Mouse (Mus musculus): Measurements from ENCODE around the gene Mapkap1. TPM values are rescaled to one million over a fixed set of nuclear protein-coding genes. Genes with fewer than 3 reads are reported as not detected.

Gene Mapkap1
- polyA plus RNA-seq, 1 experiment from 2014 or later = 90.9 TPM

DNA sequence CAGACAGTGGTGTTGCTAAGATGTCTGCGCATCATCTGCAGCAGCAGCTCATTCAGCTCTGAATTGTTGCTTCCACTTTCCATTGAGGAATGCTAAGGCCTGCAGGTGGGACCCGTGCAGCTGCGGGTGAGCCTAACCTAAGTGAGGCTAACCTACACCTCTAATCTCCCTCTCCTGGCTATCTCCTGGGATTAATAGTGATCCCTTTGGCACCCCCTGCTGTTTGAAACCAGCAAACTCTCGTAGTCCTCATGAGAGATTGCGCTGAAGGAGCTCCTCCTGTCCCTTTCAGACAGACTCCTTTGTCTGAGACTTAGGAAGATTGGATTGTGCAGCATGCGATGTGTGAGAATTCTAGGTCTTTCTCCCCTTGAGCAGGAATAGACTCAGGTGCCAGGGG is 113.0 kb downstream of the Mapkap1 start:
- DNase-seq (ENCODE audit: low spot score) = peak; percentile 50
- Histone ChIP-seq H3K27ac (replicated peaks) (no peak overlapping the region), H3K4me1 (no peaks in the 10 kb centered on the region), H3K27me3 (replicated peaks; ENCODE audit: low read depth, poor library complexity, severe bottlenecking) (no peaks in the 10 kb centered on the region), H3K4me3 (no peak overlapping the region), H3K9me3 (no peaks in the 10 kb centered on the region), H3K36me3 (replicated peaks) (0 out of 2 replicates have a peak, but pooled peaks cover 2% of the 10 kb centered on the region)
- WGBS = 42% methylated on average over 6 of the region's 6 CpGs

- 88% methylated on average over 3 of the region's 3 CpGs for WGBS
- 0 out of 2 replicates have a peak, but pooled peaks cover 2% of the 10 kb centered on the region for H3K36me3 ChIP-seq (replicated peaks)
- no peaks in the 10 kb centered on the region for H3K27me3 ChIP-seq (replicated peaks; ENCODE audit: low read depth, poor library complexity, severe bottlenecking)
- DNase-seq (ENCODE audit: low spot score) = no peak
- H3K4me3 ChIP-seq = no peak overlapping the region
- H3K4me1 ChIP-seq = peaks cover under 1% of the 10 kb centered on the region
- H3K27ac ChIP-seq (replicated peaks) = no peak overlapping the region
- no peaks in the 10 kb centered on the region for H3K9me3 ChIP-seq
Measured at GRCm38 (mm10) chr2:34521384-34521783, 114.8 kb downstream of the Mapkap1 start.

- no peaks in the 10 kb centered on the region for H3K27me3 ChIP-seq (replicated peaks; ENCODE audit: low read depth, poor library complexity, severe bottlenecking)
- DNase-seq (ENCODE audit: low spot score) = peak; percentile 21
- no peak overlapping the region for H3K4me3 ChIP-seq
- no peak overlapping the region for H3K27ac ChIP-seq (replicated peaks)
- 64% methylated on average over 15 of the region's 15 CpGs for WGBS
- H3K36me3 ChIP-seq (replicated peaks) = peaks cover 9% of the 10 kb centered on the region
- no peaks in the 10 kb centered on the region for H3K9me3 ChIP-seq
- H3K4me1 ChIP-seq = peaks cover 18% of the 10 kb centered on the region
Measured at GRCm38 (mm10) chr2:34526527-34527371, 120.2 kb downstream of the Mapkap1 start.

DNA sequence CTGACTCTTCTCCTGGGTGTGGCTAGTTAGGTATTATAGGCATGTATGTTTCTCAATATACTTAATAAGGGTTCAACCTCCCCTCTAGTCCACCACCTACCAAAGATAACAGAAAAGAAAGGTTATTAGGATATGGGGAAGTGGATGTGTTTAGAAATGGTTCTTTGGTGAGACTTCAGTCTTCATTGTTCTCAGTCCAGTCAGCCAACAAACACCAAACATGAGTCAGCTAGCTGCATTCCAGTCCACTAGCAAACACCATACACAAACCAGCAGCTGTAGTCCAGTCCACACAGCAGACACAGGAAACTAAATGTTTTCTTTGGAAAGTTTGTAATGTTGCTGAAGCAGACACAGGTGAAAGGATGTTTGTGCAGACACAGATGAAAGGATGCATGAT is 121.9 kb downstream of the Mapkap1 start:
- DNase-seq (ENCODE audit: low spot score) = no peak
- H3K36me3 ChIP-seq (replicated peaks) = peaks cover 9% of the 10 kb centered on the region
- no peaks in the 10 kb centered on the region for H3K27me3 ChIP-seq (replicated peaks; ENCODE audit: low read depth, poor library complexity, severe bottlenecking)
- no peak overlapping the region for H3K4me3 ChIP-seq
- H3K4me1 ChIP-seq = peaks cover 24% of the 10 kb centered on the region
- no peaks in the 10 kb centered on the region for H3K9me3 ChIP-seq
- H3K27ac ChIP-seq (replicated peaks) = no peak overlapping the region

- Histone ChIP-seq H3K36me3 (replicated peaks) (peaks cover 9% of the 10 kb centered on the region), H3K27ac (replicated peaks) (no peak overlapping the region)
- 41% methylated on average over 3 of the region's 3 CpGs for WGBS
Measured at GRCm38 (mm10) chr2:34530042-34530441, 123.5 kb downstream of the Mapkap1 start.

GRCm38 (mm10) chr2:34531801-34532298 is 125.3 kb downstream of the Mapkap1 start:
- Histone ChIP-seq H3K4me3 (no peak overlapping the region), H3K9me3 (no peaks in the 10 kb centered on the region), H3K36me3 (replicated peaks) (peaks cover 9% of the 10 kb centered on the region), H3K27ac (replicated peaks) (no peak overlapping the region), H3K4me1 (peaks cover 32% of the 10 kb centered on the region), H3K27me3 (replicated peaks; ENCODE audit: low read depth, poor library complexity, severe bottlenecking) (no peaks in the 10 kb centered on the region)
- DNase-seq (ENCODE audit: low spot score) = no peak
- WGBS = 81% methylated on average over 3 of the region's 3 CpGs

More at GRCm38 (mm10) chr2:34530042-34530441, 123.5 kb downstream of the Mapkap1 start:
- no peak overlapping the region for H3K4me3 ChIP-seq
- peak; percentile 24 for DNase-seq (ENCODE audit: low spot score)
- H3K27me3 ChIP-seq (replicated peaks; ENCODE audit: low read depth, poor library complexity, severe bottlenecking) = no peaks in the 10 kb centered on the region
- H3K9me3 ChIP-seq = no peaks in the 10 kb centered on the region
- peaks cover 34% of the 10 kb centered on the region for H3K4me1 ChIP-seq

DNA sequence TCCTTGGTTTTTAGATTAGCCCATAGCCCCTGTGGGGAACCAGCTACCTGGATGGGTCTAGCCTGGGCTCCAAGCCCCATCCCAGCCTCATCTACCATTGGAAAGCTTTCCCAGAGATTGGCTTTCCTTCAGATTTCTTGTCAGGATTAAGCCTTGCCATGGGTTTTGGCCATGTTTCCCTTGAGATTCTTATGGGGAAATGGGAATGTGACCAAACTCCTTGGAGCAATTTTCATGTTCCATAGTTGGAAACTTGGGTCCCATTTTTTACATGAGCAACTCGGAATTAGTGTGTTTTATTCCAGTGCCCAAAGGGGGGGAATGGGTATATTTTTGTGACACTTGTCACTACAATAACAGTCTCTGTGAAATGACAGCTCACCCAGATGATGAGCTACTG is 125.8 kb downstream of the Mapkap1 start:
- 86% methylated on average over 1 of the region's 1 CpGs for WGBS
- Histone ChIP-seq H3K9me3 (no peaks in the 10 kb centered on the region), H3K4me3 (no peak overlapping the region), H3K27me3 (replicated peaks; ENCODE audit: low read depth, poor library complexity, severe bottlenecking) (no peaks in the 10 kb centered on the region), H3K4me1 (peaks cover 26% of the 10 kb centered on the region), H3K36me3 (replicated peaks) (peaks cover 9% of the 10 kb centered on the region), H3K27ac (replicated peaks) (no peak overlapping the region)
- DNase-seq (ENCODE audit: low spot score) = no peak

DNA sequence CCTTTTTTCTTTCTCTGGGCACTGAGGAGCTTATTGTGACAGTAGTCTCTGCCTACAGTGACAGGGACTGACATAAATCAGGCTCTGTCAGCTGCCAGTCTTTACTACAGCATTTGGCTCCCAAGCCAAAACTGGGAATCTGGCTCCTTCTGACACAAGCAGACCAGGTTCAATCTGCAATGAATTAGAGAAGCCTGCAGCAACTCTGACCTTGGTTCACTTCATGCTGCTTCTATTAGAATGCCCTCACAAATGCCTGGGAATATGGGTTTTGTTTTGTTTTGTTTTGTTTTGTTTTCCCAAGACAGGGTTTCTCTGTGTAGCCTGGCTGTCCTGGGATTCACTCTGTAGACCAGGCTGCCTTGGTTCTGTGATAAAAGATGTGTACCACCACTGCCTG is 126.7 kb downstream of the Mapkap1 start:
- H3K9me3 ChIP-seq = no peaks in the 10 kb centered on the region
- H3K36me3 ChIP-seq (replicated peaks) = peaks cover 14% of the 10 kb centered on the region
- no peaks in the 10 kb centered on the region for H3K27me3 ChIP-seq (replicated peaks; ENCODE audit: low read depth, poor library complexity, severe bottlenecking)
- H3K4me3 ChIP-seq = no peak overlapping the region
- H3K27ac ChIP-seq (replicated peaks) = peak overlapping the region; percentile 54; the same call in 1 of the 2 replicates
- peak; percentile 31 for DNase-seq (ENCODE audit: low spot score)
- peaks cover 24% of the 10 kb centered on the region for H3K4me1 ChIP-seq

- no peaks in the 10 kb centered on the region for H3K9me3 ChIP-seq
- H3K4me1 ChIP-seq = peaks cover 23% of the 10 kb centered on the region
- DNase-seq (ENCODE audit: low spot score) = peak; percentile 59
- WGBS = 53% methylated on average over 12 of the region's 12 CpGs
- peaks cover 9% of the 10 kb centered on the region; the same call in 1 of the 2 replicates for H3K36me3 ChIP-seq (replicated peaks)
- H3K27ac ChIP-seq (replicated peaks) = no peak overlapping the region; the same call in 1 of the 2 replicates
- no peak overlapping the region for H3K4me3 ChIP-seq
- H3K27me3 ChIP-seq (replicated peaks; ENCODE audit: low read depth, poor library complexity, severe bottlenecking) = no peaks in the 10 kb centered on the region
Measured at GRCm38 (mm10) chr2:34534996-34535395, 128.4 kb downstream of the Mapkap1 start.

DNA sequence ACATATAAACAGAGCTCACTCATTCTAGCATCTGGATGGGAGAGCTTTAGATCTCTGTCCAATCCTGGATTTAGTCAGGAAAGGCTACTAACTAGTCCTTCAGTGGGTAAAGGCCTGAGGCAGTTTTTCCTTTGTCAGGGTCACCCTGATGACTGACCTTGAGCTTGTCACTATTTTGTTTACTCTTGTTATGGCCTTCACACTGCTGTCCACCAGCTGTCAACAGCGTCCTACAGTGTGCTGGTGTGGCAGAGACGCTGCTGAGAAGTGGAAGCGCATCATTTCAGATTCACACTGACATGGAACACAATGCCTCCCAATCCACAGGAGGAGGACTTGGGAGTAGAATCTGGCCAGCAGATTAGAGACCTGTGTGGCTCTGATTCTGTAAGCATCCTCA is 130.8 kb downstream of the Mapkap1 start:
- Histone ChIP-seq H3K27ac (replicated peaks) (no peak overlapping the region), H3K4me3 (no peak overlapping the region), H3K27me3 (replicated peaks; ENCODE audit: low read depth, poor library complexity, severe bottlenecking) (no peaks in the 10 kb centered on the region), H3K36me3 (replicated peaks) (peaks cover 9% of the 10 kb centered on the region; the same call in 1 of the 2 replicates), H3K9me3 (no peaks in the 10 kb centered on the region), H3K4me1 (peaks cover 19% of the 10 kb centered on the region)
- no peak for DNase-seq (ENCODE audit: low spot score)
- WGBS = 84% methylated on average over 3 of the region's 3 CpGs

GRCm38 (mm10) chr2:34543581-34543980 is 137.0 kb downstream of the Mapkap1 start:
- H3K4me3 ChIP-seq = no peak overlapping the region
- no peak for DNase-seq (ENCODE audit: low spot score)
- H3K36me3 ChIP-seq (replicated peaks) = peaks cover 1% of the 10 kb centered on the region; the same call in 1 of the 2 replicates
- no peaks in the 10 kb centered on the region for H3K27me3 ChIP-seq (replicated peaks; ENCODE audit: low read depth, poor library complexity, severe bottlenecking)
- H3K4me1 ChIP-seq = peaks cover 2% of the 10 kb centered on the region; the same call in 1 of the 2 replicates
- H3K9me3 ChIP-seq = no peaks in the 10 kb centered on the region
- no peak overlapping the region for H3K27ac ChIP-seq (replicated peaks)
- 75% methylated on average over 7 of the region's 7 CpGs for WGBS

- Histone ChIP-seq H3K4me3 (no peak overlapping the region), H3K27ac (replicated peaks) (no peak overlapping the region), H3K36me3 (replicated peaks) (no peaks in the 10 kb centered on the region), H3K9me3 (no peaks in the 10 kb centered on the region), H3K4me1 (0 out of 2 replicates have a peak, but pooled peaks cover 2% of the 10 kb centered on the region), H3K27me3 (replicated peaks; ENCODE audit: low read depth, poor library complexity, severe bottlenecking) (no peaks in the 10 kb centered on the region)
- DNase-seq (ENCODE audit: low spot score) = no peak
- 72% methylated on average over 3 of the region's 3 CpGs for WGBS
Measured at GRCm38 (mm10) chr2:34544021-34544420, 137.4 kb downstream of the Mapkap1 start.

All from embryonic facial prominence, embryonic 10.5 days (tissue).